11 mouse cellular contexts compared by ENCODE assay signal in the genomic region with DNA sequence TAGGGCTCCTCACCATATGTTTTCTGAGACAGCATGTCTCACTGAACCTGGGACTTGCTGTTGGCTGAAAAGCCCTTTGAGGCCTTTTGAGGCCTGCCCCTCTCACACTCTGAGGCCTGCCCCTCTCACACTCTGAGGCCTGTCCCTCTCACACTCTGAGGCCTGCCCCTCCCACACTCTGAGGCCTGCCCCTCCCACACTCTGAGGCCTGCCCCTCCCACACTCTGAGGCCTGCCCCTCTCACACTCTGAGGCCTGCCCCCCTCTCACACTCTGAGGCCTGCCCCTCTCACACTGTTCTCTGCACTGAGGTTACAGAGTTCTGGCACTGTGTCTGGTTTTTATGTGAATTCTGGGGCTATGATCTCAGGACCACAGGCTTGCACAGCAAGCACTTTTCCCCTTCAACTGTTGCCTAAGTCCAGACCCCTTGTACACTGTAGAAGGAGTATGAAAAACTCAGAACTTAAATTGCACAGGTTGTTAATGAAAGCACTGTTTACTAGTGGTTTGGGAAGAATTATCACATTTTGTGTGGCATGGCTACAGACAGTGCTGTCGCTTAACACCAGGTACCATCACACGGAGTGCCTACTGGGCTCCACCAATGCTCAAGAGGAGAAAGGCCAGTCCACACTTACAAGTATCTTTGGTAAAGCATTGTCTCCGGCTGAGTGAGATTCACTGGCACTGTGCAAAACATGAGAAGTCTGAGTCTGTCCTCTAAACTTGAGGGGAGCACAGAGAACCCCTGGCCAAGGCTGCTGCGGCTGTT. TPM values are rescaled to one million over a fixed set of nuclear protein-coding genes. Genes with fewer than 3 reads are reported as not detected.
DNase-seq lines count a peak whose midpoint lies in the region; ATAC-seq and TF ChIP-seq lines count a peak whose summit lies in the region.
"Had no signal": no experiment of that assay in that cellular context is flagged by ENCODE, and none has a peak within 500 bp of the region (broad histone marks: within the 10 kb centered on the region; RNA-seq: fewer than 3 reads in every experiment).

No protein-coding gene starts in this region.

- H3K9me3 ChIP-seq in embryonic facial prominence, embryonic 15.5 days (replicated peaks): no peaks in the 10 kb centered on the region
- no peaks in the 10 kb centered on the region for H3K9me3 ChIP-seq in lung, postnatal 0 days (ENCODE audit: low read length)
- H3K9me3 ChIP-seq in intestine, postnatal 0 days (ENCODE audit: control insufficient read depth): no peaks in the 10 kb centered on the region

- 93% methylated on average over 4 of the region's 4 CpGs for WGBS in kidney, adult 2 months
- WGBS in embryonic facial prominence, embryonic 15.5 days: 80% methylated on average over 4 of the region's 4 CpGs
- 71% methylated on average over 4 of the region's 4 CpGs for WGBS in lung, postnatal 0 days
- 83% methylated on average over 4 of the region's 4 CpGs for WGBS in intestine, postnatal 0 days
- WGBS in cerebellum, adult 2 months: 89% methylated on average over 4 of the region's 4 CpGs

- H3K36me3 ChIP-seq in kidney, adult 2 months (ENCODE audit: control insufficient read depth, insufficient read depth, low read length): no peaks in the 10 kb centered on the region
- H3K36me3 ChIP-seq in embryonic facial prominence, embryonic 15.5 days: no peaks in the 10 kb centered on the region
- no peaks in the 10 kb centered on the region for H3K36me3 ChIP-seq in lung, postnatal 0 days (ENCODE audit: insufficient read depth, low read length)
- no peaks in the 10 kb centered on the region for H3K36me3 ChIP-seq in intestine, postnatal 0 days (ENCODE audit: control insufficient read depth, insufficient read depth)

- TF ChIP-seq CTCF in kidney, adult 2 months (conservative IDR thresholded peaks at IDR 0.05; ENCODE audit: insufficient read depth, insufficient read length, low read depth, low read length): no peak
- no peak for TF ChIP-seq CTCF in lung, postnatal 0 days (IDR thresholded peaks at IDR 0.05)
- no peak for TF ChIP-seq CTCF in intestine, postnatal 0 days (IDR thresholded peaks at IDR 0.05; ENCODE audit: low read depth)
- no peak for TF ChIP-seq CTCF in cerebellum, adult 2 months (IDR thresholded peaks at IDR 0.05; ENCODE audit: borderline replicate concordance, insufficient read depth, low read depth, low read length)

- no peak overlapping the region for H3K27ac ChIP-seq in kidney, adult 2 months (ENCODE audit: insufficient read depth, low read depth, low read length)
- H3K27ac ChIP-seq in embryonic facial prominence, embryonic 15.5 days (replicated peaks): peak overlapping the region; percentile 25; the same call in 1 of the 2 replicates
- no peak overlapping the region for H3K27ac ChIP-seq in lung, postnatal 0 days (ENCODE audit: low read length)
- no peak overlapping the region for H3K27ac ChIP-seq in intestine, postnatal 0 days (ENCODE audit: low read depth, low read length)
- no peak overlapping the region for H3K27ac ChIP-seq in cerebellum, adult 2 months (ENCODE audit: insufficient read depth, low read length)
- H3K27ac ChIP-seq: macrophage had no signal

- H3K4me1 ChIP-seq in kidney, adult 2 months (ENCODE audit: control insufficient read depth, insufficient read depth, low read length): no peaks in the 10 kb centered on the region
- H3K4me1 ChIP-seq in embryonic facial prominence, embryonic 15.5 days: peaks cover 7% of the 10 kb centered on the region; the same call in 1 of the 2 replicates
- no peaks in the 10 kb centered on the region for H3K4me1 ChIP-seq in lung, postnatal 0 days (ENCODE audit: insufficient read depth, low read depth, low read length)
- H3K4me1 ChIP-seq in intestine, postnatal 0 days (replicated peaks; ENCODE audit: control insufficient read depth, insufficient read depth, low read length): no peaks in the 10 kb centered on the region
- no peaks in the 10 kb centered on the region for H3K4me1 ChIP-seq in cerebellum, adult 2 months (ENCODE audit: control insufficient read depth, insufficient read depth, low read length)

- no peak for TF ChIP-seq EP300 in lung, postnatal 0 days (IDR thresholded peaks at IDR 0.05)

- no peak overlapping the region for H3K4me2 ChIP-seq in embryonic facial prominence, embryonic 15.5 days (replicated peaks)
- H3K4me2 ChIP-seq in lung, postnatal 0 days (replicated peaks; ENCODE audit: low read depth, low read length): no peak overlapping the region
- H3K4me2 ChIP-seq in intestine, postnatal 0 days (replicated peaks; ENCODE audit: low read depth): no peak overlapping the region

- H3K27me3 ChIP-seq in kidney, adult 2 months (replicated peaks; ENCODE audit: control insufficient read depth, insufficient read depth, low read length): no peaks in the 10 kb centered on the region
- H3K27me3 ChIP-seq in embryonic facial prominence, embryonic 15.5 days: no peaks in the 10 kb centered on the region
- no peaks in the 10 kb centered on the region for H3K27me3 ChIP-seq in lung, postnatal 0 days (replicated peaks; ENCODE audit: insufficient read depth, low read length)
- no peaks in the 10 kb centered on the region for H3K27me3 ChIP-seq in intestine, postnatal 0 days (replicated peaks; ENCODE audit: control insufficient read depth, insufficient read depth, low read length)
- no peaks in the 10 kb centered on the region for H3K27me3 ChIP-seq in cerebellum, adult 2 months (ENCODE audit: control insufficient read depth, insufficient read depth, low read length)

- DNase-seq in kidney, postnatal 10 days: peak; percentile 6
- no peak for DNase-seq in kidney, adult 2 months
- peak; percentile 51 for DNase-seq in R1 (ENCODE audit: low read depth, low spot score)
- DNase-seq in lung, postnatal 0 days (ENCODE audit: low spot score): no peak
- DNase-seq in cerebellum, adult 2 months: no peak
- no peak for DNase-seq in frontal cortex, postnatal 10 days (ENCODE audit: low spot score in 2 of 2)
- DNase-seq: thymus, adult 18-20 months had no signal

- no peak for TF ChIP-seq POLR2A in kidney, adult 2 months (IDR thresholded peaks at IDR 0.05; ENCODE audit: low read depth, low read length)
- TF ChIP-seq POLR2A in cerebellum, adult 2 months (IDR thresholded peaks at IDR 0.05; ENCODE audit: borderline replicate concordance, insufficient read depth, low read length): no peak

- no peak overlapping the region for H3K4me3 ChIP-seq in kidney, adult 2 months (ENCODE audit: insufficient read depth, low read depth, low read length)
- H3K4me3 ChIP-seq in embryonic facial prominence, embryonic 15.5 days (replicated peaks): no peak overlapping the region
- H3K4me3 ChIP-seq in lung, postnatal 0 days (ENCODE audit: low read depth, low read length): no peak overlapping the region
- no peak overlapping the region for H3K4me3 ChIP-seq in intestine, postnatal 0 days (ENCODE audit: low read depth, low read length)
- H3K4me3 ChIP-seq in cerebellum, adult 2 months (replicated peaks; ENCODE audit: insufficient read depth, low read depth, low read length): no peak overlapping the region

- no peak for ATAC-seq in embryonic facial prominence, embryonic 15.5 days (ENCODE audit: insufficient number of reproducible peaks, low FRiP score, low TSS enrichment, low read depth)
- peak; percentile 54 for ATAC-seq in lung, postnatal 0 days
- ATAC-seq in intestine, postnatal 0 days: no peak
- ATAC-seq: inflammation-experienced regulatory T-cells, adult 6 months had no signal

- no peak overlapping the region for H3K9ac ChIP-seq in embryonic facial prominence, embryonic 15.5 days
- H3K9ac ChIP-seq in lung, postnatal 0 days (replicated peaks; ENCODE audit: low read depth): no peak overlapping the region
- H3K9ac ChIP-seq in intestine, postnatal 0 days (ENCODE audit: low read depth, low read length): no peak overlapping the region

RNA-seq across cellular contexts. Expression of gene Lca5, which starts 41.4 kb away (rescaled TPM):
- polyA plus RNA-seq in kidney, adult 2 months (2012; rRNA removed): 0.48 and 0.60 TPM in 2 replicates
- 13.6 and 16.7 TPM in 2 replicates for polyA plus RNA-seq in embryonic facial prominence, embryonic 15.5 days (2015; fragmentation: Nextera tagmentation; extraction: Ambion mirVana)
- 7.9 and 9.6 TPM in 2 replicates for polyA plus RNA-seq in lung, postnatal 0 days (2015; fragmentation: Nextera tagmentation; extraction: Ambion mirVana)
- polyA plus RNA-seq in intestine, postnatal 0 days (2015; fragmentation: Nextera tagmentation; extraction: Ambion mirVana): 2.9 and 5.7 TPM in 2 replicates
- 8.4 and 9.0 TPM in 2 replicates for polyA plus RNA-seq in cerebellum, adult 2 months (2012; rRNA removed)

Comparison
In these comparisons a context has a peak if more than half of its experiments do, and no peak if none do; other contexts are left out.
1. DNase-seq: peak in kidney, postnatal 10 days (single experiment) and R1 (single experiment); none in kidney, adult 2 months (single experiment), lung, postnatal 0 days (single experiment), cerebellum, adult 2 months (0 of 2) and frontal cortex, postnatal 10 days (0 of 2).